Mouse (Mus musculus) heart, adult 9 months (tissue): ENCODE results near the gene Creb3l2.

Experiments
- DNase-seq, 2 experiments: peaks; one replicate each; pipeline ENCODE4 v3.0.0; 2022; ENCODE audit warnings: low spot score in 2 of 2

The Creb3l2 gene

DNA sequence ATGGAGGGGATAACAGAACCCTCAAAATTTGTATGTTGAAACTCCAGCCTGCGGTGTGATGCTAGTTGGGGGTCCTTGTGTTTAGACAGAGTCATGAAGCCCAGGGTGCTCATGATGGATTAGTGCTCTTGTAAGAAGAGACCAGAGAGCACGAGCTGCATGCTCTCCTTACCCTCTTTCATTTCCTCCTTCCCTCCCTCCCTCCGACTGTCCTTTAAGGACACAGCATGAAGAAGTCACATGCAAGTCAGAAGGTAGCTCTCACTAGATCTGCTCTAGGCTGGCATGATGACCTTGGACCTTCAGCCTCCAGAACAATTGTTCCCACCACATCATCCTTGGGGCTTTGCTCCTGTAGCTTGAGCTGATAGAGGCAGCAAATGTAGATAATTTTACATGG lies 30.2 kb downstream of the Creb3l2 start:
- DNase-seq, result no peak

GRCm38 (mm10) chr6:37409829-37410228 lies 32.1 kb downstream of the Creb3l2 start:
- no peak for DNase-seq

- DNase-seq, result no peak
Observed at GRCm38 (mm10) chr6:37407876-37408275, 34.1 kb downstream of the Creb3l2 start.

DNA sequence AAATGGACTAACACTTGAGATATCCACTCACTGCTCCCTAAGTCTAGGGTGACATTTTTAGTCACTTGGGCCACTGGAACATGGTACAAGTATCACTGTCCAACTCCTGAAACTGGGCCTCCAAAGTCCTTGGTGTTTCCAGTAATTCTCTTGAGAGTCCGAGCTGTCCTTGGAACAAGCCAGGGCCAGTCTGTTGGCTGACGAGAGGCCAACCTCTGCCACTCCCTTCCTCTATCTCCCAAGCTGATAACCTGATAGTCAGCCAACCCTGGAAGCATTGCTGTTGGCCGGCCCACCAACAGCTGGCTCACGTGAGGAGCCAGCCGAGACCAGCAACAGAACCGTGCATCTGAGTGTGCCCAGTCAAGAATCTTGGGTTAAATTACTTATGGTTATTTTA lies 35.0 kb downstream of the Creb3l2 start:
- no peak for DNase-seq

- DNase-seq, result no peak
Observed at GRCm38 (mm10) chr6:37406018-37406417, 35.9 kb downstream of the Creb3l2 start.

- no peak for DNase-seq
Observed at GRCm38 (mm10) chr6:37404325-37404724, 37.6 kb downstream of the Creb3l2 start.

- DNase-seq, result no peak
Observed at GRCm38 (mm10) chr6:37401928-37402327, 40.0 kb downstream of the Creb3l2 start.

DNA sequence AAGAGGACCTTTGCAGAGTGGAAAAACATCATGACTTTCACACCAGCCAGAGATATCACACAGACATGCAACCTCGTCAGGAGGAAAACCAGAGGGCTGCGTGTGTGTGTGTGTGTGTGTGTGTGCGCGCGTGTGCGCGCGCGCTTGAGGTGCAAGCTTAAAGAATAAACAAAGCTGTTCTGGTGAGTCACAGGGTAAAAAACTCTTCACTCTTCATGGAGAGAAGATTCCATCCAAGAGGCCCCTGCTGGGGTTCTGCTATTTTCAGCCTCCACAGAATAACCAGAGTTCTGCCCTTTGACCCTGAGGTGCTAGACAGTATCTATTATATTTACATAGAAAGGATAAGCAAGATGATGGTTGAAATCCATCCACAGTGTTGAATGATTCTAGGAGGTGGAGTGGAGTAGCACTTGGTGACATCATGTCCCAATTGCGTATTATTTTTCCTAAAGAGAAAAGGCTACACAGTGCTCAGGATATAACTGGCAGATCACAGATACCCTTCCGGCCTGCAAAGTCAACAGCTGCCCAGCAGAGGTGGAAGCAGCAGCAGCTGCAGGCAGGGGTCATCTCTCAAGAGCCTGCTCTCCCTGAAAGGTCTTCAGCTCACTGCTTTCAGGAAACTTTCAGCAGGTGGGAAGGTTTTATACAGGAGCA lies 41.0 kb downstream of the Creb3l2 start:
- DNase-seq, result no peak

GRCm38 (mm10) chr6:37400167-37400566 lies 41.8 kb downstream of the Creb3l2 start:
- no peak for DNase-seq

GRCm38 (mm10) chr6:37398943-37399342 lies 43.0 kb downstream of the Creb3l2 start:
- DNase-seq, result peak; percentile 64 to 72

DNA sequence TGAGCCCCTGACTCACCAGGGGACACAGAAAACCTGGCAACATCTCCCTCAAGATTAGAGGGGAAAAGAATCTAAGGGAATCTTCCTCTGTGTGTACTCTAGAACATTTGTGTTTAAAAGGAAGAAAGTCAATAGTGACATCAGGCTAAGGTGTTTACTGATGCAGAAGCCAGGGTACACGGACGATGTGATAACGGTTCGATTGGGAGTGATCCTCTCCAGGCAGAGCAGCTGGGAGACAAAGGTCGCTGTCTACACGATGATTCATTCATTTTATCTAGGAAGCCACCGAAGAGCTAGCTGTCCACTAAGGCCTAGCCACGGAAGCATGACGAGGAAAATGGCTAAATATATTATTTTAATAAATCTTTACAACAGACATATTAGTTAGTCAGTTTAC lies 44.0 kb downstream of the Creb3l2 start:
- no peak for DNase-seq

- DNase-seq, result no peak
Observed at GRCm38 (mm10) chr6:37397254-37397653, 44.7 kb downstream of the Creb3l2 start.

DNA sequence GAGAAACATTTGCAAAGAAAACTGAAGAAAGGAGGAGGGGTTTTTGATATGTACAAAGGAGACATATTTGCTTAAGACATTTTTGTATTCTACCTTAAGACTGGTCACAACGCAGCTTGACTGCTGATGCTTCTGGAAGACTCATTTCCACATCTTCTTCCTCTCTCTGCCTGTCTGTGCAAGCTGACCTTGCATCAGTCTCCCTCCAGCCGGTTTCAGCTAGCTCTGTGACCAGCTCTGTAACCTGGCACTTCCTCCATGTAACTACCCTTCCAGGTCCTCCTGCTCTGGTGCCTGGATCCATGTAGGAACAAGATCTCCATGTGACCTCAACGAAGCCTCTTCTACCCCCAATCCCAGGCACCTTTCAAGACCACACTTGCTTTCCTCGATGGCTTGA lies 45.8 kb downstream of the Creb3l2 start:
- DNase-seq, result no peak

DNA sequence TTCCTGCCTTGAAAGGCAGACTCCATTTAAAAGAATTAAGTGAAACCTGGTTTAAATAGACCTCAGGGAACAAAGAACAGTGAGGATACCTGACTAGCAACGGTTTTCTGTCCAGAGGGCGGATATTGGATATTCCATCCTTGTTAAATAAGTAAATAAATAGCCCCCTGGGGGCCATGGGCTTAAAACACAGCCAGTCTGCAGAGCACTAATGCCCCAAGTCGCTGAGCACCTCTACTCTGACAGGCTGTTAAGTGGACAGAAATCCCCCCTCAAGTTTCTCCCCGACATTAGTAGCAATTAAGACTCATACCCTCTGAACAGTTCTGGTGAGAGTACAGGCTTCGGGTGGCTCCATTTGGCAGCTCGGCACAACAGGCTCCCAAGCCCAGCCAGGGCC lies 48.7 kb downstream of the Creb3l2 start:
- no peak for DNase-seq

DNA sequence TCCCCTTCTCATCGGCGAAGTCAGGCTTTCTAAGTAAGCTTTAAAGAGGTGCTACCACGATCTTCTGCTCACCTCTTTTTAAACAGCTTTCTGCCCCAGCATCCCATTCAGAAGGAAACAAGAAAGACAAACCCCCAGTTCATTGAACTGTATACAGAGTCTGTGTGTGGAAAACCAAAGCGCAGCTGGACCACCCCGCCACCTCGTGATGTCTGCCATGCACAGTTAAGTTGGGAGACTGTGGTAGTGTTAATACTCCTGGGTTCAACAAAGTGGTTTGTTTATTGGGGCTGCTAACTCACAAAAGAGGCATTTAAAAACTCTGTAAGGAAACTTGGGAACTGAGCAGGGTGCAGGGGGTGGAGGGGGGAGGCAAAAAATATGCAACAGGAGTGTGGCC lies 49.7 kb downstream of the Creb3l2 start:
- no peak for DNase-seq

GRCm38 (mm10) chr6:37391313-37391712 lies 50.6 kb downstream of the Creb3l2 start:
- DNase-seq, result peak; percentile 85 to 87

GRCm38 (mm10) chr6:37388960-37389359 lies 53.0 kb downstream of the Creb3l2 start:
- DNase-seq, result no peak

- no peak for DNase-seq
Observed at GRCm38 (mm10) chr6:37388501-37388900, 53.4 kb downstream of the Creb3l2 start.

DNA sequence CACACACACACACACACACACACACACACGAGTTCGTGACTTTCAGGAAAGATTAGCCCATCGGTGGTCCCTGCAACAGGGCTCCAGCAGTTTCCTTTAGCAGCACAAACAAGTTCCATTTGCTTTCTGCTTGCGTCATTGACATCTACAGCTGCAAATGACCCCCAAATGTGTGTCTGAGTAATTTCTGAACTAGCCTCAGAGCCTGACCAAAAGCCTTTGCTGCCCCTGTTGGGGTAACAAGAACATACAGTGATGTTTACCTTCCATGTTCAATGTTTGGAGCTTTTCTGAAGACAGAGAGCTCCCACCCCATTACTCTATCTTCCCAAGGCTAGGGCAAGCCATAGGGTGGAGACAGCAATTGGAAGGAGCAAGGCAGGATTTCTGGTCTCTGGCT lies 54.7 kb downstream of the Creb3l2 start:
- no peak for DNase-seq

DNA sequence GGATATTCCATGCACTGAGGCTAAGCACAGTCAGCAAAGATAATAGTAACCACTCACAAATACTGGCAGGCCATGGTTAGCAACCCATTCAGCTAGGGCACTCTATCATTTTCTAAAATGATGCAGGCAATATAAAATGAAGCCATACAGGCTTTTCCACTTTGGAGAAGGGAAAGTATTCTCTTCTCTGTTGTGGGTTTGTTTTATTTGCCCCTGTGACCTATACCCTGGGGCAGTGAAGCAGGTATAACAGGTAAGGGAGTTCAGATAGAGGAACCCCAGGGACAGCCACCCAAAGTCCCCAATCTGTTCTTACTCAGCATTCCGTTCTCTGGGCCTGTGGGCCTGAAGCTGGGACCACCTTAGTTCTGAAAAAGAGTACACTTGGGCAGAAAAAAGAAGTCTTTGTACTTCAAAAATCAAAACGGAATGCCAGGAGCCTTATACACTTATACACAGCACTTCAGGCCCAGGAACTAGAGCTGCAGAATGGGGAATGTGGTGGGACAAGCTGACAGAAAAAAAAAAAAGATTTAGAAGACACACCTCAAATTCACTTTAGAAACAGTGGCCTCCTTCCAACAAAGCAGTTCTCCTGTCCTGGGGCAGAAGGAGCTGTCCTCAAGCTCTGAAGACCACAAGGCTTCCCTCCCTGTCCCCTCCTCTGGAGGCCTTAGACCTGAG lies 56.2 kb downstream of the Creb3l2 start:
- no peak for DNase-seq

DNA sequence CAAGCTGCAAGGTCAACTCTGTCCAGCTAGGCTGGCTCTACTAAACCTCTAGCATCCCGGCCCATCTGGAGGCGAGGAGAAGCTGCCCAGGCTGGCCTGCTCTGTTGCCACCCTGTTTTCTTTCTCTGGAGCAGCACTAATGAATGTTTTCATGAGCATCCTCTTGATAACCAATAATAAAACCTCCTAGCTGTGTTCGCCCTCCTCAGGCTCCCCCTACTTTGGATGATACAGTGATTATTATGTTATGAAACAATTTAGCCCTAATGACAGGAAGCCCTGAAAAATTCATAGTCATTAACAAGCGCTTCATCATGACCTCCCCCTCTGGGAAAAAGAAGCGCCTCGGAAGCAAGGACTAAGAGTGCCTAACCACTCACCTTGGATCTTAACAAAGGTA lies 59.2 kb downstream of the Creb3l2 start:
- DNase-seq, result no peak

DNA sequence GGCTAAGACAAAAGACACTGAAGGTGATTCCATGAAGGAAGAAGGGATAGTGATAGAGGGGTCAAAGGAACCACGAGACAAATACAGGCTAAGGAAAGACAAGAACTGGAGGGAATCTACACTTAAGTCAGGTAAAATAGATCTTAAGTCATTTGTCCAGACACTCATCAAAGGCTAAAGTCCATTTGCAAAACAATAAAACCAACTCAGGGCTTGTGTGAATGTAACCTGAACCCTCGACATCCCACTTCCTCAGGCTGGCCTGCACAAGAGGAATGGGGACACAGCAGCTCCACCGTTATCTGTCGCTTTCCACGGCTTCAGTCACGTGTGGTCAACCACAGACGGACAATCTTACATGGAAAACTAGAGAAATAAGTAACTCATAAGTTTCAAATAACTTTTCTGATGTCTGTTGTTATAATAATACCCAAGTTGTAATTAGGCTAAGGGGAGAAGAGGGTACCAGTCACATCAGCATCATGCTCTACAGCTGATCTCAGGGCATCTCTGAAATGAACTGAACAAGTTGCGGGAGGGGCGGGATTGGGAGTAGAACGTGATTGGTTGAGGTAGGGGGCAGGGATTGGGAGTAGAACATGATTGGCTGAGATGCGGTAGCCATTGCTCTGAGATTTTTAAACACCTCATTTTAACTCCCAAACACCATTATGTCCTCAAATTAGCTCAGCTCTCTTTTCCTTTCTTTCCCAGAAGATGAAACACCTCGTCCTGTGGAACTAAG lies 63.9 kb downstream of the Creb3l2 start:
- no peak for DNase-seq

GRCm38 (mm10) chr6:37377387-37377786 lies 64.6 kb downstream of the Creb3l2 start:
- DNase-seq, result peak; percentile 41 to 51
